Mouse (Mus musculus) erythroblast, embryonic 14.5 days (primary cell): ENCODE measurements around the gene Cyp4x1.

ENCODE experiments used
- GATA1 ChIP-seq: IDR thresholded peaks from 2 replicates; pipeline ENCODE4 v1.6.1; 2012; ENCODE audit warnings: low read length, inconsistent platforms, mixed read lengths
- TAL1 ChIP-seq: IDR thresholded peaks from 3 replicates; pipeline ENCODE4 v1.6.1; 2012; ENCODE audit warnings: low read length, inconsistent platforms, mixed read lengths

GRCm38 (mm10) chr4:115096435-115097145 lies 37.5 kb downstream of the Cyp4x1 start:
- no peak for TF ChIP-seq GATA1
- TF ChIP-seq TAL1: no peak
